Mouse (Mus musculus): ENCODE measurements at regions not wholly inside any gene's neighbourhood (a gene's known extent, or its start where the extent isn't known, plus 50 kb on each side); places are given as distances from the start of the nearest gene placed in this dataset.

DNA sequence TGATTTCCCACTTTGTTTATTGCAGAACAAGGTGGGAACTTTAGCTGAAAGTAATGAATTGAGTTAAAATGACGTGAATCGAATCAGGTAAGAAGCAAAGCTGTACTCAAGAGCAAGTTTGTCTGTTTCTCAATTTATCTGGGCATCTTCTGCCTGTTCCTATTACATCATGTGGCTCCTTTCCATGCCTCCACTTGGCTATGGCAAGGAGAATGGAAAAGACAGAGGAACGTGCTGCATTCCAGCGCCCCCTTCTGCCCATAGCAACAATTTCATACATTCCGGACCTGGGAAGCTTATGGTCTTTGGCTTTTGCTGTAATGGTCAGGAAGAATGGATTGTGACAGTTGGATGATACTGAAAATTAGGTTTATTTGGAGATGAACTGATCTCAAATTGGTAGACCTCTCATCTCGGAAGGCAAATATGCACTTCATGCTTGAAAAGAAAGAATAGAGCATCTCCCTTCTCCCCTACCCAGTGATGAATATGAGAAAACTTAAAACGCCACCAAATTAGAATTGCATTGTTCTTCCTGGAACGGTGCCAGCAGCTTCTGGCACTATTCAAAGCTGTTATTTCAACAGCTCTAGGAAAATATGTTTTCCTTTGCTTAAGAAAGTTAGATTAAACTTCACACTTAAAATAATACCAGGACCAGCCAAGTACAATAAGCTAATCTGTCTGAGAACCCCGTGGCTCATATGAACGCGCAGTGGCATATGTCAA, 2639.2 kb upstream of the Gm6569 start:
- ChIA-PET POLR2A (no interaction called here), CTCF (no interaction called here)
- TF ChIP-seq CTCF (IDR thresholded peaks at IDR 0.05), result peak; percentile 24
- ATAC-seq (no peak), DNase-seq (ENCODE audit: low read depth, low spot score) (no peak)
- in situ Hi-C loops (cut with MboI; ENCODE audit: low pct_unique_long_range_greater_than_20kb), result no loop called here
- no peaks in the 10 kb centered on the region for H3K27me3 ChIP-seq

DNA sequence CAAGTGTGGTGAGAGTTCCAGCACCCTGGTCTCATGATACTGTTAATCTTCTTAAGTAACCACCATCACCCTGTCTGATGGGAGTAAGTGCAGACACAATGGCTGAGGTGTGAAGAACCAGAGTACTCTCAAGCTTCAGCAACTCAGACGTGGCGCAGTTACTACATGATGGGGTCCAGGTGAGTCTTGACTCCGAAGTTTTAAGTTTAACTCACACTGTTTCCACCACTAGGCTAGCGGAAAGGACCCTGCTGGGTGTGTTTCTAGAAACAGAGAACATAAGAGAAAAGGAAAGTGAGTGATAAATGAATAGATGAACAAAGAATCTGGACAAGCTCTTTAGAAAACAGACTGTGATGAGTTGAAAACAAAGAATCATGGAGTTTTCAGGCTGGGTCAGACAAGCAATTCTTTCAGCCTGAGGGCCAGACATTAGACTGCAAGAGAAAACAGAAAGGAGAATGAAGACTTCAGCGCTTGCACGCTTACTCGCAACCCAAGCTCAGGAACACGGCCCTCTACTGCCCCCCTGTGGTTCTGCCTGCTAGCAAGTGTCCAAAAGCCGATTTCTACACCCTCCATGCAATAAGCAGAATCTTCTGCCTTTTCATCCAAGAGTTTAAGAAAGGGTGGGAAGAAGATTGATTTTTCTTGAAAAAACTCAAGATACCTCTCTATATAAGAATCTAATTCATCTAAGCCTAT, 2593.6 kb upstream of the Gm6569 start:
- ATAC-seq, result no peak
- peak; percentile 66 for TF ChIP-seq CTCF (IDR thresholded peaks at IDR 0.05)
- no peak for DNase-seq (ENCODE audit: low read depth, low spot score)
- no peaks in the 10 kb centered on the region for H3K27me3 ChIP-seq
- ChIA-PET POLR2A (interaction anchor here (0.6 kb wide), 1 partner anchor 318 kb away, joined by 4 read pairs; no protein-coding TSS in a partner anchor), CTCF (interaction anchor here (1.4 kb wide), 1 partner anchor 10 kb away, joined by 3 read pairs; no protein-coding TSS in a partner anchor)
- in situ Hi-C loops (cut with MboI; ENCODE audit: low pct_unique_long_range_greater_than_20kb), result no loop called here

DNA sequence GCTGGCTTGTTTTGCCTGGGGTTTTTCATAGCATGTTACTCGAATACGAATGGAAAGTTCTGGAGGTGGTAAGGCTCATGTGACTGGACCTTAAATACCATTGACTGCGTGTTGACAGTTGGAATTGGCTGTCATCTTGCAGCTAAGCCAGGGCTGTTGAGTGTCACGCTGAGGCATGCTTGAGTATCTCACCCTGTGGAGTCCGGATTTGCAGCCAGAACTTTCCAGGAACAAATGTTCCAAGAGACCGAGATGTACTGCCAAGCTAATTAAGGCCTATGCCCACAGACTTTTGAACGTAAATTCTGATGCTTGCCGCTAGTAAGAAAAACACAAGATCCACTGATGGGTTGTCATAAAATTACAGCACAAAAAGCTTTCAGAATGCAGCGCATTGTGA, 2590.8 kb upstream of the Gm6569 start:
- ATAC-seq (no peak), DNase-seq (ENCODE audit: low read depth, low spot score) (no peak)
- H3K27me3 ChIP-seq, result no peaks in the 10 kb centered on the region
- CTCF ChIA-PET, result no interaction called here
- in situ Hi-C loops (cut with MboI; ENCODE audit: low pct_unique_long_range_greater_than_20kb), result no loop called here
- TF ChIP-seq CTCF (IDR thresholded peaks at IDR 0.05), result no peak
- POLR2A ChIA-PET, result no interaction called here

DNA sequence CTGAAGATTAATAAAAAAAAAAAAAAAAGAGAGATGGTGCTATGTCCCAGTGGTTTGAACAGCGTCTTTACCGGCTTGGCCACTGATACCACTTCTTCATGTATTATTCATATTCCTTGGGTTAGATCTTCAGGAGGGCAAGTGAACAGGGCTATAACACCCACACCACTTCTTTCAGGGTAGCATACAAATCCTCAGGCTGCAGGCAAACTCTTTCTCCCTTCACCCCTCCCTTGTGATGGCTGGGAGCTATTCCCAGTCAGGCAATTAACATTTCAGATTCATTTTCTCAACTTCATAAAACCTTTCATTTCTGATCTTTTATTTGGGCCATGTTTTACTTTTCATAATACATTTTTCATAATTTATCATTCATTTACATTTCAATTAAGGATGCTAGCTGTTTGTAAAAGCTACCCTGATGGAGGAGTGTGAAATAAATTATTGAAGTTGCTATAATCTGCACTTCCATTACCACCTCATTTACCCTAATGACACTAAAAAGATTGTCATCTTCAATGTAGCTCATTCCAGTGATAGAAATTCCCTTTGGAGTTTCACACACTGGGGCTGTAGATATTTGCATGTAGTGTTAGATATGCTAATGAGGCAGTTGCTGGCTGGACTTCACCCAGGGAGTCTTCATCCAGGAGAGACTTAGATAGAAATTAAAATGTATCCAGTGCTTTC, 2558.3 kb upstream of the Gm6569 start:
- ChIA-PET CTCF (no interaction called here), POLR2A (no interaction called here)
- H3K27me3 ChIP-seq, result no peaks in the 10 kb centered on the region
- DNase-seq (ENCODE audit: low read depth, low spot score), result no peak
- ATAC-seq, result no peak
- TF ChIP-seq CTCF (IDR thresholded peaks at IDR 0.05), result no peak
- in situ Hi-C loops (cut with MboI; ENCODE audit: low pct_unique_long_range_greater_than_20kb), result no loop called here

DNA sequence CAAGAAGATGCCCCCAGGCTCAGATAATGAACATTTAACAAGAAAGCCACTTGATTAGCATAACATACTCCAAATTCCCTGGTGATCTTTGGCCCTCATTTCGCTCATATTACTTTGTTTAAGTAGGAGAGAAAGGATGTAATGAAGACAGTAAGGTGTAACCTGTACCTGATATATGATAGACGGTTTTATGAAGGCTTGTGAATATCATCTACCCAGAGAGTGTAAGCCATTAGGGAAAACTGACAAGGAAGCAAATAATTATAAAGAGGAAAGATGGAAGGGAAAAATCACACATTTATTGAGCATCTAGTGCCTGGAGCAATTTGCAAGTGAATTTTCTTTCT, 2557.8 kb upstream of the Gm6569 start:
- DNase-seq (ENCODE audit: low read depth, low spot score) (no peak), ATAC-seq (no peak)
- no peaks in the 10 kb centered on the region for H3K27me3 ChIP-seq
- ChIA-PET POLR2A (no interaction called here), CTCF (no interaction called here)
- in situ Hi-C loops (cut with MboI; ENCODE audit: low pct_unique_long_range_greater_than_20kb), result no loop called here
- no peak for TF ChIP-seq CTCF (IDR thresholded peaks at IDR 0.05)

DNA sequence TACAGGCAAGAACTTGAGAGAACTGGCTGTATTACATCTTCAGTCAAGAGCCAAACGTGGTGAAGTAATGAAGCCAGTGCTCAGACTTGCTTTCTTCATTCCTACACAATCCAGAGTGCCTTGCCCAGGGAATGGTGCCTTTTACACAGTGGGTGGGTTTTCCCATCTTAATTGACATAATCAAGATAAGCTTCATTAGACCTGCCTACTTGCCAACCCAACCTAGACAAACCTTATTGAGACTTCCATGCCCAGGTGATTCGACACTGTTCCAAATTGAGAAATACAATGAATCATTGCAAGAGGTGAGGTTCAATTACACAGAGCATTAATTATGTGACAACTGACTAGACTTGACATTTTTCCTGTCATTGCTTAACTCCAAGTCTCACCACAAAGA, 2557.0 kb upstream of the Gm6569 start:
- ATAC-seq (peak; percentile 67), DNase-seq (ENCODE audit: low read depth, low spot score) (peak; percentile 10)
- TF ChIP-seq CTCF (IDR thresholded peaks at IDR 0.05), result no peak
- ChIA-PET POLR2A (no interaction called here), CTCF (no interaction called here)
- no peaks in the 10 kb centered on the region for H3K27me3 ChIP-seq
- in situ Hi-C loops (cut with MboI; ENCODE audit: low pct_unique_long_range_greater_than_20kb), result no loop called here

DNA sequence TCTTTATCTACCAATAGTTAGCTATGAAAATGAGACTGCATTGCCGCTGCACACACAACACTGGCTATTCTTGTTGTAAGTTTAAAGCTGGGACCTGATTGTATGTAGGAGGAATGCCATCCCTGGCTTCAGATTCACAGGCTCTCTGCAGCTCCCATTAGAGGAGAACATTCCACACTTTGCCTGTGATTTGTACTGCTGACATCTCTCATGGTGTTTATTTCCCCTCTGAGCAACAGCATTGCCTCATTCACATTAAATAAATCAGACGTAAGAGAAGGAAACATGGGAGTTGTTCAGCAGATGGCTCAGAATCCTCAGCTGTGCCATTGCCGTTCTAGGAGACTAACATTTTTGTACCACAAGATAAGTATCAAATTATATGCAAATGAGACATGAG, 2550.6 kb upstream of the Gm6569 start:
- TF ChIP-seq CTCF (IDR thresholded peaks at IDR 0.05), result no peak
- ATAC-seq (no peak), DNase-seq (ENCODE audit: low read depth, low spot score) (no peak)
- ChIA-PET POLR2A (no interaction called here), CTCF (no interaction called here)
- in situ Hi-C loops (cut with MboI; ENCODE audit: low pct_unique_long_range_greater_than_20kb), result no loop called here
- no peaks in the 10 kb centered on the region for H3K27me3 ChIP-seq

DNA sequence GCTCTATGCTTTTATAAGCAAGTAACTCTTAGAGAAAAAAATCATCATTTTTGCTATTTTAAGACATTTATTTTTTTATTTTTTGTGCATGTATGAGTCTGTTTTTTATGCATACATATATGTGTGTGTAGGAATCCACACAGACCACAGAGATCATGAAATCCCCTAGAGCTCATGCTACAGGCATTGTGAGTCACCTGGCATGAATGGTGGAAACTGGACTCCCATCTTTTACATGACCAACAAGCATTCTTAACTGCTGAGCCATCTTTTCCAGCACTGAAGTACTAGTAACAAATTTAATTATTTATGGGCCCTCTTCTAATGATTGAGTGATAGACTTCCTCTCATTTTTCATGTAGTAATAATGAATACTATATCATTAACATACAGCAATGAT, 2531.8 kb upstream of the Gm6569 start:
- POLR2A ChIA-PET, result no interaction called here
- CTCF ChIA-PET, result interaction anchor here (1.3 kb wide), 1 partner anchor 14 kb away, joined by 3 read pairs; no protein-coding TSS in a partner anchor
- DNase-seq (ENCODE audit: low read depth, low spot score) (no peak), ATAC-seq (no peak)
- in situ Hi-C loops (cut with MboI; ENCODE audit: low pct_unique_long_range_greater_than_20kb), result no loop called here
- H3K27me3 ChIP-seq, result no peaks in the 10 kb centered on the region
- no peak for TF ChIP-seq CTCF (IDR thresholded peaks at IDR 0.05)

DNA sequence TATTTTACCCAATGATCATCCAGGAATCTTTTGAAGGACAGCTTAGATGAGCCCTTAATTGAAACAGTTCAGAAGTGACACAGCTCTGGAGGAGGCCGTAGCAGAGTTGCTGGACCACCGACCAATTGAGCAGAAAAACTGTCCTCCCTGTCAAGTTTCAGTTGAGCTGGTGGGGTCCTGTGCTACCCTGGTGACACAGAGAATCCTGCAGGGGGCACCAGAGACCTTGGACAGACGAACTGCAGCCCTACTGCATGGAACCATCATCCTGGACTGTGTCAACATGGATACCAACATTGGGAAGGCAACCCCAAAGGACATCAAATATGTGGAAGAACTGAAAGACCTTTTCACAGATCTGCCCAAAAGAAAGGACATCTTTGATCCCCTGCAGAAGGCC, 2524.1 kb upstream of the Gm6569 start:
- CTCF ChIA-PET, result no interaction called here
- no peaks in the 10 kb centered on the region for H3K27me3 ChIP-seq
- in situ Hi-C loops (cut with MboI; ENCODE audit: low pct_unique_long_range_greater_than_20kb), result no loop called here
- ATAC-seq (no peak), DNase-seq (ENCODE audit: low read depth, low spot score) (no peak)
- POLR2A ChIA-PET, result no interaction called here
- no peak for TF ChIP-seq CTCF (IDR thresholded peaks at IDR 0.05)

DNA sequence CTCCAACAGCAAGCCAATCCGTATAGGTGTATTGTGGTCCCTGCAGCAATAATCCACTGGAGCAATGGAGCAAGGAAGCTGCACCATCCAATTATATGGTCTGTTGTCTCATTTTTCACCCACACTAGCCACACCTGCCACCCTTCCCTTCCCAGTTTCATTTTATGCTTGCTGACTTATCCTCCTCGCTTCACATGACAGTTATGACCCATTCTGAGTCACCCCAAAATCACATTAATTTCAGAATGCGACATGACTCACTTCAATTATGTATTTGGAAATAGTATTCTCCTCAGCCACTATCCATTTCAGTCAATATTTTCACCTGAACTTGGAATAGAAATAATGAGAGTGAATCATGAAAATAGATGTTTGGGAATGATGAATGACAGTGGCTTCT, 2507.8 kb upstream of the Gm6569 start:
- DNase-seq (ENCODE audit: low read depth, low spot score), result no peak

DNA sequence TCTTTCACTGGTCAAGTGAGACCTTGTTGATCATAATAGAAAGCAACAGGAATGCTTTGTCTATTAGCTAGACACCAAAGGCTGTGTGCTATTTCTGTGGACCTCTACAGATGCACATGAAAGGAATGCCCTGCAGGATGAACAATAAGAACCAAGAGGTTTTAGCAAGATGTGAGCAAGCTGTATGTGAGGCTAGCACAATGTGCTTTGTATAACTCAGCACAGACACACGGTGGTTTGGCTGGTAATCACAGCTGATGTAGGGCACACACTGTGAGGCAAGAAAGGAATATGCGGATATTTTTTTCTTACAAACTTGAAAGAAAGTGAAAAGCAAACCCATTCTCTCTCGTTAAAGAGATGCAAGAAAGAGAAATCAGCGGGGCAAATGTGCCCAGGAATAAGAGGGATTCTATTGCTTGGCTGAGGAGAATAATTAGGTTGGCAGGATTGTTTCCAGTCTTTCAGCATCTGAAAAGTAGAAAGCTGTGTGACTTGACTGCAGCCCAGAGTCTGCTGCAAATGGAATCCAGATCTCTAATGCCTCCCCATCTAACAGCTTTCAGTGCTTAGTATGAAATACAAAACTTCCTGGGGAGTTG, 2476.1 kb upstream of the Gm6569 start:
- in situ Hi-C loops (cut with MboI; ENCODE audit: low pct_unique_long_range_greater_than_20kb), result no loop called here
- CTCF ChIA-PET, result no interaction called here
- no peak for TF ChIP-seq CTCF (IDR thresholded peaks at IDR 0.05)
- DNase-seq (ENCODE audit: low read depth, low spot score), result no peak
- H3K27me3 ChIP-seq, result no peaks in the 10 kb centered on the region
- no peak for ATAC-seq
- POLR2A ChIA-PET, result no interaction called here

More for the DNA sequence above, 2507.8 kb upstream of the Gm6569 start:
- POLR2A ChIA-PET, result no interaction called here
- CTCF ChIA-PET, result no interaction called here
- in situ Hi-C loops (cut with MboI; ENCODE audit: low pct_unique_long_range_greater_than_20kb), result no loop called here
- no peak for ATAC-seq
- H3K27me3 ChIP-seq, result no peaks in the 10 kb centered on the region
- TF ChIP-seq CTCF (IDR thresholded peaks at IDR 0.05), result no peak

All from Patski (cell line).